In genomic region chr9:49523881-49524280, GRCm38 (mm10) we compare ENCODE assay signal across 20 mouse cellular contexts.
"Had no signal": no experiment of that assay in that cellular context is flagged by ENCODE, and none has a peak within 500 bp of the region (broad histone marks: within the 10 kb centered on the region; RNA-seq: fewer than 3 reads in every experiment).

No protein-coding gene starts in this region.

- H3K4me2 ChIP-seq: limb, embryonic 12.5 days; limb, embryonic 15.5 days; liver, embryonic 11.5 days; lung, embryonic 14.5 days; midbrain, embryonic 12.5 days; midbrain, embryonic 15.5 days; neural tube, embryonic 12.5 days; stomach, embryonic 15.5 days had no signal

- H3K9ac ChIP-seq: limb, embryonic 12.5 days; limb, embryonic 15.5 days; liver, embryonic 14.5 days; liver, postnatal 0 days; lung, embryonic 14.5 days; midbrain, embryonic 12.5 days; midbrain, embryonic 15.5 days; neural tube, embryonic 12.5 days; stomach, embryonic 15.5 days had no signal

- H3K4me1 ChIP-seq: stomach, embryonic 15.5 days had no signal

- H3K27me3 ChIP-seq: limb, embryonic 12.5 days; limb, embryonic 15.5 days; midbrain, embryonic 12.5 days; midbrain, embryonic 15.5 days; neural tube, embryonic 12.5 days; stomach, embryonic 15.5 days had no signal

- H3K4me3 ChIP-seq: limb, embryonic 12.5 days; limb, embryonic 15.5 days; midbrain, embryonic 12.5 days; midbrain, embryonic 15.5 days; neural tube, embryonic 12.5 days; stomach, embryonic 15.5 days had no signal

- H3K27ac ChIP-seq: limb, embryonic 12.5 days; limb, embryonic 15.5 days; liver, embryonic 14.5 days; macrophage; midbrain, embryonic 12.5 days; neural tube, embryonic 12.5 days; stomach, embryonic 15.5 days had no signal

- H3K36me3 ChIP-seq: stomach, embryonic 15.5 days had no signal

- H3K9me3 ChIP-seq: limb, embryonic 12.5 days; limb, embryonic 15.5 days; midbrain, embryonic 12.5 days; midbrain, embryonic 15.5 days; neural tube, embryonic 12.5 days; stomach, embryonic 15.5 days had no signal

- ATAC-seq: liver, postnatal 0 days; lung, postnatal 0 days; midbrain, embryonic 15.5 days had no signal

- DNase-seq: kidney, adult 2 months; kidney, postnatal 10 days; kidney, postnatal 36 days; left cerebral cortex, postnatal 4 days; liver, postnatal 0 days; lung, embryonic 14.5 days; retina, postnatal 1 day; right cerebral cortex, postnatal 25 days; spleen, adult 18-20 months; thymus, postnatal 36 days had no signal
